In genomic region chr5:148803772-148804171, GRCm38 (mm10) we compare ENCODE assay signal across 17 mouse cellular contexts.
"Had no signal": no experiment of that assay in that cellular context is flagged by ENCODE, and none has a peak within 500 bp of the region (broad histone marks: within the 10 kb centered on the region; RNA-seq: fewer than 3 reads in every experiment).

No protein-coding gene starts in this region.

- H3K4me1 ChIP-seq: neural tube, embryonic 12.5 days had no signal

- H3K27me3 ChIP-seq: limb, embryonic 12.5 days; neural tube, embryonic 12.5 days had no signal

- DNase-seq: kidney, adult 8-10 months; kidney, postnatal 25 days; lung, adult 18-20 months; lung, postnatal 4 days; midbrain, embryonic 14.5 days; retina, postnatal 1 day; right cerebral cortex, postnatal 4 days; spleen, adult 18-20 months; thymus, adult 18-20 months; thymus, postnatal 14 days had no signal

- ATAC-seq: intestine, postnatal 0 days; lung, postnatal 0 days had no signal

- H3K9ac ChIP-seq: limb, embryonic 12.5 days; neural tube, embryonic 12.5 days had no signal

- H3K4me3 ChIP-seq: left cerebral cortex, adult 2 months; limb, embryonic 12.5 days; midbrain, embryonic 10.5 days; myocyte; neural tube, embryonic 12.5 days had no signal

- H3K36me3 ChIP-seq: limb, embryonic 12.5 days; midbrain, embryonic 10.5 days; neural tube, embryonic 12.5 days had no signal

- H3K27ac ChIP-seq: left cerebral cortex, adult 2 months; limb, embryonic 12.5 days; midbrain, embryonic 10.5 days; neural tube, embryonic 12.5 days had no signal

- H3K9me3 ChIP-seq: midbrain, embryonic 10.5 days had no signal

- H3K4me2 ChIP-seq: limb, embryonic 12.5 days; neural tube, embryonic 12.5 days had no signal
